Mouse (Mus musculus): ENCODE results near the gene Fam107b.

DNA sequence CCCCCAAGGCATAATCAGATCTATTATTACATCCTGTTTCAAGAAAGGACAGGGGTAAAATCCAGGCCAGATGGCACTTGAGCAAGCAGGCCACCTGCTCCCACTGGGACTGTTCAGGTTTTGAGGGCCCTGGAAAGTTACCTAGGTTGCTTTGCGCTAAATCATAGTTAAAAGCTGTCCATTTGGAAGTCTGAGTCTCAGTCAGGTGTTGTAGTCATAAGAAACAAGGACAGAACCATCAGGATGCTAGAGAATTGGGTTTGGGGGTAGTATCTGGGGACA lies 20.6 kb downstream of the Fam107b start:
- TF ChIP-seq ZNF384 (IDR thresholded peaks at IDR 0.05; ENCODE audit: low read depth, low read length) (no peak), CHD2 (IDR thresholded peaks at IDR 0.05; ENCODE audit: low read depth, low read length) (no peak), ZC3H11A (IDR thresholded peaks at IDR 0.05; ENCODE audit: borderline replicate concordance, low read depth, low read length) (no peak)
